Mouse (Mus musculus) limb, embryonic 14.5 days (tissue): ENCODE measurements around the gene Elfn1. TPM values are rescaled to one million over a fixed set of nuclear protein-coding genes. Genes with fewer than 3 reads are reported as not detected.

Experiments used
- ATAC-seq: fragments of 200-750 bp; cut with Nextera tagmentation; 2 replicates; pipeline ENCODE4 v1.8.0; 2017; ENCODE audit warnings: low read depth, moderate number of reproducible peaks, moderate TSS enrichment; ENCODE audit not compliant: low FRiP score
- DNase-seq: peaks from one replicate; pipeline ENCODE4 v3.0.0-alpha.2; 2015; ENCODE audit warnings: low spot score
- H3K27ac ChIP-seq: fragments of 300-500 bp; sonication (generic); replicated peaks from 2 replicates; pipeline ENCODE4 v1.5.1; 2014; ENCODE audit warnings: low read depth, mild to moderate bottlenecking, low read length, moderate library complexity, mixed read lengths
- H3K27me3 ChIP-seq: fragments of 300-500 bp; sonication (generic); 2 replicates; pipeline ENCODE4 v1.6.1; 2014; ENCODE audit warnings: low read length, mixed read lengths; ENCODE audit not compliant: control insufficient read depth, insufficient read depth
- H3K36me3 ChIP-seq: fragments of 300-500 bp; sonication (generic); 2 replicates; pipeline ENCODE4 v1.6.1; 2014; ENCODE audit warnings: mild to moderate bottlenecking, low read length, moderate library complexity, mixed read lengths; ENCODE audit not compliant: control insufficient read depth, insufficient read depth
- H3K4me1 ChIP-seq: fragments of 300-500 bp; sonication (generic); 2 replicates; pipeline ENCODE4 v1.6.1; 2014; ENCODE audit warnings: antibody characterized with exemption, low read length, mixed read lengths; ENCODE audit not compliant: control insufficient read depth, insufficient read depth
- H3K4me2 ChIP-seq: fragments of 300-500 bp; sonication (generic); replicated peaks from 2 replicates; pipeline ENCODE4 v1.6.1; 2014; ENCODE audit warnings: low read depth, mild to moderate bottlenecking, low read length, moderate library complexity; ENCODE audit not compliant: severe bottlenecking
- H3K4me3 ChIP-seq: fragments of 300-500 bp; sonication (generic); replicated peaks from 2 replicates; pipeline ENCODE4 v1.5.1; 2014; ENCODE audit warnings: low read length
- H3K9ac ChIP-seq: fragments of 300-500 bp; sonication (generic); 2 replicates; pipeline ENCODE4 v1.6.1; 2014; ENCODE audit warnings: mild to moderate bottlenecking, low read depth, low read length, moderate library complexity; ENCODE audit not compliant: severe bottlenecking
- H3K9me3 ChIP-seq: fragments of 300-500 bp; sonication (generic); 2 replicates; pipeline ENCODE4 v1.6.1; 2016; ENCODE audit warnings: low read length; ENCODE audit not compliant: control insufficient read depth
- POLR2A ChIP-seq: fragments of 200-500 bp; IDR thresholded peaks from 2 replicates; pipeline ENCODE4 v1.8.0; 2012; ENCODE audit warnings: inconsistent platforms, mild to moderate bottlenecking, moderate library complexity, borderline replicate concordance; ENCODE audit not compliant: insufficient read depth, insufficient read length; ENCODE audit errors: extremely low read depth
- WGBS: fragments of 180-500 bp; shearing (Covaris S2); extraction: QIAGEN DNeasy Blood & Tissue Kit; methylation state at CpG from one replicate; pipeline ENCODE4 v1.1.7; 2014; 5-methylcytosine and 5-hydroxymethylcytosine counted together
- polyA plus RNA-seq, 2 experiments: library from polyadenylated mRNA; depleted of rRNA in 1 of 2; stranded (reverse) in 1 of 2; unstranded in 1 of 2; fragments of >200 nt; fragmentation: Nextera tagmentation in 1 of 2; extraction: Ambion mirVana in 1 of 2; gene quantifications; 2 replicates each; pipeline versions ENCODE4 v1.2.1 to v1.2.3; 2012 to 2014

Elfn1 gene
- polyA plus RNA-seq (2012; rRNA removed) (3.7 and 4.6 TPM in 2 replicates), polyA plus RNA-seq (2014; fragmentation: Nextera tagmentation; extraction: Ambion mirVana) (0.92 and 1.4 TPM in 2 replicates)

DNA sequence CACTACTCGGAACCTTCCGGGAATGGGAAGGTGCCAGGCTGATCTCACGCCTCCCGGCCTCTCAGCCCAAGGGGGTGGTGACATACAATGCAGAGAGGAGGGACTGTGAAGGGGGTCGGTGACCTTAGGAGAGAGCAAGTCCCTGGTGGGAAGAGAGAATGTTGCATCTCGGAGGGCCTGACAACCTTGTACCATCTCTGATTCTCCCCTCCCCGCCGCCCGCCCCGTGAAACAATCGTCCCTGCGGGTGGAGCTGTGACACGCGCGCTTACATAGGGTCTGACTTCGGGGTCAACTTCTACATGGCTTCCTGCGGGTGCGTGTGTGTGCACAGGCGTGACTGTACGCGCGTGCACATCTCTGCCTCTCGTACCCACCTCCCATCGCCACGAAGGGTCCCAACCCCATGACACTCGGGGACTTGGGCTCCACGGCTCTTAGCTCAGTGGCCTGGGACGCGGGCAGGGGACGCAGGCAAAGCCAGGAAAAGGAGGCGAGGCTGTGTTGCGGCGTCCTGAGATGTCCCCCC lies at the start of gene Elfn1:
Elfn1 (plus strand) TSS at position 230 of the 529 bp plus-strand sequence.
- ATAC-seq (no peak), DNase-seq (no peak)
- H3K36me3 ChIP-seq, result no peaks in the 10 kb centered on the region
- under 1% methylated on average over 28 of the region's 33 CpGs for WGBS
- peak within 1 kb of the TSS; percentile 99 for H3K4me2 ChIP-seq
- no peak within 1 kb of the TSS for H3K27ac ChIP-seq
- no peak for TF ChIP-seq POLR2A
- peak within 1 kb of the TSS; percentile 64 for H3K4me3 ChIP-seq
- H3K27me3 ChIP-seq, result peaks cover 76% of the 10 kb centered on the region
- H3K9me3 ChIP-seq, result no peaks in the 10 kb centered on the region
- peak within 1 kb of the TSS; percentile 61 for H3K9ac ChIP-seq
- peaks cover 18% of the 10 kb centered on the region; the same call in 1 of the 2 replicates for H3K4me1 ChIP-seq

DNA sequence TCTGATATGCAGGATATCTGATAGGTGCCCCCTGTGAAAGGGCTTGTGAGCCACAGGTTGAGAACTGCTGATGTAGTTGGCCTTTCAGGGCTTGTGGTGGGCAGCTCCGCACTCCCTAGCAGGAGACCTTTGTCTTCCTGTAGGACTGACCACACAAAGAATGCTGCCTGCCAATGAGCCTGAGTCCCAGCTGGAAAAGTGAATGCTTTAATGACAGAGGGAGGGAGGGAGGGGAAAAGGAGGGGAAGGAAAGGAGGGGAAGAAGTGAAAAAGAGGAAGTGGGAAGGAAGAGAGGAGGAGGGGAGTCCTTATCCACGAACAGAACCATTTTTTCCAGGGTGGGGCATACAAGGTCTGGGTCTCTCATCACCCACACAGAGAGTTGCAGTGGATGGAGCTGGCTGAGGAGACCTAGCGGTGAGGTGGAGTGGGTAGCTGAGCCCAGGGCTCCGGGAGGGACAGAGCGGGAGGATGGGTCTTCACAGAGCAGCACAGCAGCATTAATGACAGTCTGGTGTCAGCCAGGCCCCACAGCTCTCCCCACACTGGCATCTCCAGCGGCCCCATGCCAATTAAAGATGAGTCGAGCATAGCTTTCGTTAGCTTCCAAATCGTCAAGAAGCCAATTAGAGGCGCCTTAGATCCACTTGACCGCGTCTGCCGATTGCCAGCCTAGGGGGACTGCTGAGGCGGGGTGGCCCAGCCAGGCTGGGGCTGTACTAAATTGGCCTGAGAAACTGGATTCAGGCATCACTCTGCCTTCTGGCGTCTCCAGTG lies 47.2 kb upstream of the Elfn1 start:
- WGBS, result 36% methylated on average over 15 of the region's 15 CpGs
- Histone ChIP-seq H3K4me3 (no peak overlapping the region), H3K27ac (no peak overlapping the region), H3K4me1 (no peaks in the 10 kb centered on the region), H3K9ac (no peak overlapping the region), H3K27me3 (no peaks in the 10 kb centered on the region), H3K36me3 (no peaks in the 10 kb centered on the region), H3K4me2 (no peak overlapping the region), H3K9me3 (no peaks in the 10 kb centered on the region)
- TF ChIP-seq POLR2A, result no peak
- ATAC-seq (no peak), DNase-seq (no peak)

DNA sequence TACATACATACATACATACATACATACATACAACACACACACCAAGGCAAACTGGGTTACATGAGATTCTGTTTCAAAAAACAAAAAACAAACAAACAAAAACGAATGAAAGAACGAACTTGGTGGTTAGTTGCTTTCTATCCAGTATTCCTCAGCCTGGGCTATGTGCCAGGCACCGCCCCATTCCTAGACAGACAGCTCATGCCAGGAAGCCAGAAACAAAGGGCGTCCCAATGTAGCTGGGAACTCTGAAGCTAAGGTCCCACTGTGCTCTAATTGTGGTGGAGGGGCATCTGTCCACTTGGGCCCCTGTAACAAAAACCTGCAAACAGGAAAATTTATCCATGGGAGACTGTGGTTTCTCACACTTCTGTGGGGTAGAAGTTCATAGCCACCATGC lies 45.0 kb upstream of the Elfn1 start:
- no peak overlapping the region; the same call in 1 of the 2 replicates for H3K9ac ChIP-seq
- H3K4me3 ChIP-seq, result no peak overlapping the region
- TF ChIP-seq POLR2A, result no peak
- H3K27ac ChIP-seq, result no peak overlapping the region
- no peaks in the 10 kb centered on the region for H3K9me3 ChIP-seq
- DNase-seq, result peak; percentile 42
- 60% methylated on average over 4 of the region's 4 CpGs for WGBS
- no peaks in the 10 kb centered on the region for H3K4me1 ChIP-seq
- H3K27me3 ChIP-seq, result no peaks in the 10 kb centered on the region
- no peaks in the 10 kb centered on the region for H3K36me3 ChIP-seq
- H3K4me2 ChIP-seq, result no peak overlapping the region
- no peak for ATAC-seq

GRCm38 (mm10) chr5:139870886-139871285 lies 36.9 kb upstream of the Elfn1 start:
- no peaks in the 10 kb centered on the region for H3K9me3 ChIP-seq
- WGBS, result 56% methylated on average over 1 of the region's 4 CpGs
- ATAC-seq (no peak), DNase-seq (no peak)
- H3K27me3 ChIP-seq, result no peaks in the 10 kb centered on the region
- no peak overlapping the region for H3K27ac ChIP-seq
- H3K9ac ChIP-seq, result no peak overlapping the region
- H3K4me3 ChIP-seq, result no peak overlapping the region
- H3K4me1 ChIP-seq, result no peaks in the 10 kb centered on the region
- H3K4me2 ChIP-seq, result no peak overlapping the region
- H3K36me3 ChIP-seq, result no peaks in the 10 kb centered on the region
- no peak for TF ChIP-seq POLR2A

- H3K36me3 ChIP-seq, result no peaks in the 10 kb centered on the region
- H3K9ac ChIP-seq, result no peak overlapping the region
- no peaks in the 10 kb centered on the region for H3K9me3 ChIP-seq
- H3K27ac ChIP-seq, result no peak overlapping the region
- no peaks in the 10 kb centered on the region for H3K27me3 ChIP-seq
- ATAC-seq (no peak), DNase-seq (no peak)
- WGBS, result 88% methylated on average over 1 of the region's 1 CpGs
- TF ChIP-seq POLR2A, result no peak
- no peak overlapping the region for H3K4me3 ChIP-seq
- no peak overlapping the region for H3K4me2 ChIP-seq
- H3K4me1 ChIP-seq, result no peaks in the 10 kb centered on the region
Observed at GRCm38 (mm10) chr5:139871526-139871925, 36.2 kb upstream of the Elfn1 start.
